Mouse (Mus musculus): ENCODE results near the gene Ccdc22. TPM values are rescaled to one million over a fixed set of nuclear protein-coding genes. Genes with fewer than 3 reads are reported as not detected.
A peak's percentile ranks its signal among the peaks of the same experiment; 100 is the strongest.

Ccdc22 gene
- total RNA-seq (2021) = 10 to 100 TPM; 31.6 to 32.1 TPM

GRCm38 (mm10) chrX:7604879-7605574, at the start of gene Ccdc22:
Ccdc22 (minus strand) TSS chrX:7605517.
- intact Hi-C loops (cut with DNase I) = no loop called here

GRCm38 (mm10) chrX:7648671-7649304, 43.5 kb upstream of the Ccdc22 start:
- no peak for DNase-seq (ENCODE audit: low spot score in 2 of 2)
- intact Hi-C loops (cut with DNase I) = loop anchor here (5.0 kb wide), 1 partner anchor 176 kb away; no protein-coding TSS in a partner anchor

More at GRCm38 (mm10) chrX:7604879-7605574, at the start of gene Ccdc22:
- peak; percentile 80 to 82 for DNase-seq (ENCODE audit: low spot score in 2 of 2)

GRCm38 (mm10) chrX:7645349-7645748, 40.0 kb upstream of the Ccdc22 start:
- intact Hi-C loops (cut with DNase I) = loop anchor here (5.0 kb wide), 1 partner anchor 173 kb away; no protein-coding TSS in a partner anchor
- peak; percentile 67 to 78 for DNase-seq (ENCODE audit: low spot score in 2 of 2)

GRCm38 (mm10) chrX:7640785-7641184, 35.5 kb upstream of the Ccdc22 start:
- DNase-seq (ENCODE audit: low spot score in 2 of 2) = no peak
- intact Hi-C loops (cut with DNase I) = loop anchor here (5.0 kb wide), 1 partner anchor 68 kb away; the partner anchor contains the start of genes Foxp3 and Ppp1r3f

GRCm38 (mm10) chrX:7639536-7640325, 34.4 kb upstream of the Ccdc22 start:
- intact Hi-C loops (cut with DNase I) = loop anchor here (2.0 to 5.0 kb wide), 3 partner anchors 29 to 217 kb away; partner anchors contain the start of genes Foxp3 and Ppp1r3f
- DNase-seq (ENCODE audit: low spot score in 2 of 2) = no peak

- DNase-seq (ENCODE audit: low spot score in 2 of 2) = peak; percentile 84 to 85
- intact Hi-C loops (cut with DNase I) = loop anchor here (2.0 to 5.0 kb wide), 2 partner anchors 28 to 216 kb away; no protein-coding TSS in a partner anchor
These were observed 33.2 kb upstream of the Ccdc22 start, which contains the start of gene Syp for GRCm38 (mm10) chrX:7638401-7639091. Syp (plus strand) TSS chrX:7638471.

- peak in 1 of 2 experiments; percentile 35 for DNase-seq (ENCODE audit: low spot score in 2 of 2)
- intact Hi-C loops (cut with DNase I) = loop anchor here (5.0 kb wide), 1 partner anchor 213 kb away; no protein-coding TSS in a partner anchor
These were observed 29.8 kb upstream of the Ccdc22 start for GRCm38 (mm10) chrX:7635101-7635500.

GRCm38 (mm10) chrX:7632560-7632959, 27.2 kb upstream of the Ccdc22 start:
- DNase-seq (ENCODE audit: low spot score in 2 of 2) = no peak
- intact Hi-C loops (cut with DNase I) = no loop called here

GRCm38 (mm10) chrX:7617889-7618551, 12.7 kb upstream of the Ccdc22 start:
- DNase-seq (ENCODE audit: low spot score in 2 of 2) = no peak
- intact Hi-C loops (cut with DNase I) = no loop called here

GRCm38 (mm10) chrX:7610536-7611258, 5.4 kb upstream of the Ccdc22 start:
- intact Hi-C loops (cut with DNase I) = loop anchor here (2.0 kb wide), 1 partner anchor 28 kb away; the partner anchor contains the start of gene Syp
- peak; percentile 17 to 36 for DNase-seq (ENCODE audit: low spot score in 2 of 2)

GRCm38 (mm10) chrX:7610035-7610434, 4.7 kb upstream of the Ccdc22 start:
- DNase-seq (ENCODE audit: low spot score in 2 of 2) = peak in 1 of 2 experiments; percentile 9
- intact Hi-C loops (cut with DNase I) = loop anchor here (2.0 kb wide), 1 partner anchor 29 kb away; the partner anchor contains the start of gene Syp

GRCm38 (mm10) chrX:7606783-7607182, 1.5 kb upstream of the Ccdc22 start, which contains the start of gene Cacna1f:
Cacna1f (plus strand) TSS chrX:7607083.
- no peak for DNase-seq (ENCODE audit: low spot score in 2 of 2)
- intact Hi-C loops (cut with DNase I) = no loop called here

GRCm38 (mm10) chrX:7605575-7605941, 241 bp upstream of the Ccdc22 start:
- intact Hi-C loops (cut with DNase I) = no loop called here

GRCm38 (mm10) chrX:7604004-7604403, 1.3 kb downstream of the Ccdc22 start:
- no peak for DNase-seq (ENCODE audit: low spot score in 2 of 2)
- intact Hi-C loops (cut with DNase I) = no loop called here

More at GRCm38 (mm10) chrX:7605575-7605941, 241 bp upstream of the Ccdc22 start:
- DNase-seq (ENCODE audit: low spot score in 2 of 2) = no peak

- intact Hi-C loops (cut with DNase I) = no loop called here
- no peak for DNase-seq (ENCODE audit: low spot score in 2 of 2)
These were observed 9.9 kb downstream of the Ccdc22 start for GRCm38 (mm10) chrX:7595371-7595770.

GRCm38 (mm10) chrX:7586356-7586755, 19.0 kb downstream of the Ccdc22 start:
- intact Hi-C loops (cut with DNase I) = no loop called here
- no peak for DNase-seq (ENCODE audit: low spot score in 2 of 2)

- no peak for DNase-seq (ENCODE audit: low spot score in 2 of 2)
- intact Hi-C loops (cut with DNase I) = no loop called here
These were observed 21.4 kb downstream of the Ccdc22 start for GRCm38 (mm10) chrX:7583881-7584280.

GRCm38 (mm10) chrX:7581151-7581550, 24.2 kb downstream of the Ccdc22 start:
- intact Hi-C loops (cut with DNase I) = no loop called here
- DNase-seq (ENCODE audit: low spot score in 2 of 2) = peak in 1 of 2 experiments; percentile 15
